Mouse (Mus musculus) gonadal fat pad, adult 2 months (tissue): ENCODE results near the gene Usp21. TPM values are rescaled to one million over a fixed set of nuclear protein-coding genes. Genes with fewer than 3 reads are reported as not detected.

Source experiments
- DNase-seq: peaks from one replicate; pipeline ENCODE4 v3.0.0-alpha.2; 2012; ENCODE audit warnings: low read depth
- polyA plus RNA-seq: library from polyadenylated mRNA; depleted of rRNA; stranded (reverse); fragments of >200 nt; gene quantifications from 2 replicates; pipeline ENCODE4 v1.2.3, GENCODE M21; 2012

Gene Usp21
- polyA plus RNA-seq, 1 experiment, result 36.8 TPM

DNA sequence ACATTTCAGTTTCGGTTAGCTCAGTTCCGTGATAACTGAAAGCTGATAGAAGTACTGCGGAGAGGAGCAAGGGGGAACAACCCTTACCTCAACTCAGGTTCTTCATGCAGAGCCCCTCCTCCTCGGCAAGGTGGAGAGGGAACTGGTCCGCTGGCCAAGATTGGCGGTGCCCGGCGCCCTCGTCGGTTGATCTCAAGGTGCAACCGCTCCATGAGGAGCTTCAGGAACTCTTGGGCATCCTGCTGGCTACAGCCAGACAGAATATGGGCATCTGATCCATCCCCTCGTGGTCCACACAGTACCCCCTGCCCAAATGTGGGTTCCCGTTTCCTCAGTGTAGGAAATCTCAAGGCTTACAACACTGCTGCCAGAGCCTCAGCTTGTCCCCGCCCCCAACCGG lies 3.3 kb downstream of the Usp21 start:
- no peak for DNase-seq

DNA sequence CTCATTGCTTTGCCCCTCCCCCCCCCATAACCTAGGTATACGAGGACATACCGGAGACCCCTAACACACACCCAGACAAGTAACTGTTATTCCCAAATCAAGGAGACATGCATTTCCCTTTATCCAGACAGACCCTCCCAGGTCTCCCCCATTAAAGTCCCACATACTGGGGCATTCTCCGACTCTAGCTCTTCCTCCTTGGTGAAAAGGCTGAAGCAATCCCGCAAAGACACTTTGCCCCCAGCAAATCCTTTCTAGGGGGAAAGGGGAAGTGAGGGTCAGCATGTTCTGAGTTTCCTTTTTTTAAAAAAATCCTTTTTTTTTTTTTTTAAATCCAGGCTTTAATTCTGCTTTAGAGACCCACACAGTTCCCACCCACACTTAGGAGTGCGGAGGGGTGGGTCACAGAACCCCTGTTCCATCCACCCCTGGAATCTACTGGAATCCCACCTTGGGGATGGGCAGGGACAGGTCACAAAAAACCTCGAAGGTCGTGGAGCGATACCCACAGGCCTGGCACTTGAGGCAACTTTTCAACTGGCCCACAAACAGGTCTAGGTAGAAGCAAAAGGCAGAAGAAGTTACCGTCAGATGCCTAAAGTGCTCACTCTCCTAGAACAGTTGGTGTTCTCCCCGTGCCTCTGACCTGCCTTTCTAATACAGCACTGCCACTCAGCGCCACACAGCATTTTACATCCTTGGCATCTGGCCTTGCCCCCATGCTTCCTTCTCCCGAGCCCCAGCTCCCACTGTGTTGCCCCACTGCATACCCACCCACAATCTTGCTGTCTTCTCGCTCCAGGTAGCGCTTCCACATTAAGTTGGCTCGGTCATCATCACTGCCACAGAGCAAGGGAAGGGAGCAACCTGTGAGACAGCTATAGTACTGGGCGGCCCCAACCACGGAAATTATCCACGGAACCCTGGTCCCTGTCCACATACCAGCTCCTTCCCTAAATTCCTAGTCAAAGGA lies 4.3 kb downstream of the Usp21 start:
- no peak for DNase-seq

DNA sequence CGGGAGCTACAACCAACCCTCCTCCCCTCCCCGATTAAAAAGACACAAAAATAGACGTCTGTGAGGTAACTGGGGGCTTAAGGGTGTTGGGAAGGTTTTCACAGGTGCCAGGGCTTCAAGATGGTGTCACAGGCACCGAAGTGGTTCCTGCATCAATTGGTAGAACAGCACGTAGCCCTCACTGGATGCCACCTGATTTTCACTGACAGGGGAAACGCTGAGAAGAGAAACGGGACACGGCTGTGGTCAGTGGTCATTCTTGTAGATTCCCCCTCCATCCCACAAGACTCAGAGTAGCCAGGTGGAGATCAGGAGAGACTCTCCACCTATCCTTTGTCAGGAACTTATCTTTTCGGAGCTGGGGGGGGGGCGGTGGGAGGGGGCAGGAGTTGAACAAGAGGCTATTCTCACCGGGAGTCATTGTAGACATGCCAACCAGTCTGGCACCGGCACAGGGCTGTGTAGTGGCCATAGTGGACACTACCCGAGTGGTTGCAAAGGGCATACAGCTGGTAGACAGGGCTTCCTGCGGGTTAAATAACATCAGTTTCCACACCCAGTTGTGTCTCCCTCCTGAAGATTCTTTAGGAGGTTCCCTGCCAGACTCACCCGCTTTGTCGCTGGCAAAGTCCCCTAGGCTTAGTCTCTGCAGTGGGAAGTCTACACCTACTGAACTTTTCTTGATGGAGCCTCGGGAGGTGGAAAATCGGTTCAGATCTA lies 5.5 kb downstream of the Usp21 start:
- DNase-seq, result no peak

DNA sequence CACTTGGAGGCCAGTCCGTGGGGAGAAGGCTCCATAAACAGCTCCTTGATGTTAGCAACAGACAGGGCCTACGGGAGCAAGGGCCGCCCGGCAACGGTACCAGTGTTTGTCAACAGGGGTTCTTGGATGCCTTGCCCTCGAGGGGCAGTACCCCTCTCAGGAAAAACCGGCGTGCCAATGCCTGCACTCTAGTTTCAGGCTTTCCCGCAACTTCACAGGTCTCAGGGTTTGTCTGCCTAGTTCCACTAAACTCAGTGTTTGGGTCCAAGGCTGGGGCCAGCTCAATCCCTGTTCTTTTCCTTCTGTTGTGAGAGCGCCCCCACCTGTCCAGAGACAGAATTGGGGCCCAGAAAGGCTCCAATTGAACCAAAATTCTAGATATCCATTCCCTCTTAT lies 6.3 kb downstream of the Usp21 start:
- no peak for DNase-seq

DNA sequence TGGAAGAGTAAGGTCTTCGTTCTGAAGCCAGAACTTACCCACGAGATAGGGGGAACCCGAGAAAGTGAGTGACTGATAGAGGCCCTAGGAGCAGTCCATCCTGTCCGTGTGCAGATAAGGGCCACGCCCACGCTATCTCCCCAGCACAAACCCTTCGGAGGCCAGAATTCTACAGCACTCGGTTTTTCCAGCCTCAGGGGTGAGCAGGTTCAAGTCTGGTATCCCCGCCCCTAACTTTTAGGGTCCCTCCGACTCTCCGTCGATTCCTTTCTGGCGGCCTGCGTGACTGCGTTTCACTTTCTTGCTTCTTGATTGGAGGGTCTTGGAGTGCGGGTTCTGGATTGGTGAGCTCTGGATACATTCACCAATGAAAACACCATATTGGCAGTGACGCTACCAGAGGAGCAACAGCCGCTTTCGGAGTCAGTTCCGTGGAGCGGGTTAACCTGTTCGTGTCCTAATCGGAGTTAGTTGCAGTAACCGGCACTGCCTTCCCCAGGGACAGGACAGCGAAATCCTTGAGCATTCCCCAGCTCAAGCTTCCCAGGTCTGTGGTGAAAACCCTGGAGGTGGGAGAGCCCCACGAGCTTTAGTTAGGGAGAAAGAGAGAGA lies 6.8 kb downstream of the Usp21 start, which contains the start of gene Ppox:
Gene Ppox, minus strand, starts transcription at position 271 of the 612 bp plus-strand sequence.
- DNase-seq, result peak; percentile 97

DNA sequence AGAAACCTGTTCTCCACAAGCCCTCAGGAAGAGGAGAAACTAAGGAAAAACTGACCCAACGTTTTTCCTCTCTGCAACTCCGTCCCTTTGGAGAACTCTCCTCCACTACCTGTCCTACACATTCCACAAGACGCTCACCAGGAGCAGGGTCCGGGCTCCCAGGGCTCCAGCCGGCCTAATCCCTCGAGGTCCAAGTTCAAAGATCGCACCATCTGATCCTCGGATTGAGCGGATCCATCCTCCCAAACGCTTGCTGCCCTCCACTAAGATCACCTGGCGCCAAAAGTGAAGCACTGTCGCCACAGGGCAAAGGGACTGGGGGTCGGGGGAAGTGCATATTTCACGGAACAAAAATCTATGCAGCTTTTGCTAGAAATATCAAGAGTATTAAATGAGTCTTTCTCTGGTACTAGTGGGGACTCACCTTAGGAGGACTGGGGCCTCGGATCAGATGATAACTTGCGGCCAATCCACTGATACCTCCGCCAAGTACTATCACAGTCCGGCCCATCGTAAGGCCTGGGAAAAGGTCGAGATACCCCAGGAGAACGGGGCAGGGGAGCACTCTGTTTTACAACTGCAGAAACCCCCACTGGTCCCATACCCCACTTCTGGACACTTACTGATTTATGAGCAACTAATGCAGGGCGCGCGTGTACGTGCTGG lies 7.4 kb downstream of the Usp21 start:
- DNase-seq, result no peak

DNA sequence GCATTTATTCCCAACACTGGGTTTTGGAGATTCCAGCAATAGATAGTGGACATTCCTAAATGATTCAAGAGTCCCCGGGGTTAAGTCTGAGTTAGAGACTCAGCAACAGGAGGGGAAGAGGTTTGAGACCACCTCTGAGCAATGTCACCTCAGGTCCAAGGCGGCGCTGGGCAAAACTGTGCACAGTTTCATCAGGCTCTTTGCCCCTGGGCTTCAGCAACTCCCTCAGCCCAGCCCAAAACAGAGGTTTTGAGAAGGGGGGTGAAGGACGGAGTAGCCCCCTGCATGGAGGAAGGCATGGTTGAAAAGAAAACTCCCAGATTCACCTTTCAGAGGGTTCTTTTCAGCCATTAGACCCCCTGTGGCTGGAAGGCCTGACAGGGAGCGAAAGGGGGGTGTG lies 8.1 kb downstream of the Usp21 start:
- DNase-seq, result no peak

DNA sequence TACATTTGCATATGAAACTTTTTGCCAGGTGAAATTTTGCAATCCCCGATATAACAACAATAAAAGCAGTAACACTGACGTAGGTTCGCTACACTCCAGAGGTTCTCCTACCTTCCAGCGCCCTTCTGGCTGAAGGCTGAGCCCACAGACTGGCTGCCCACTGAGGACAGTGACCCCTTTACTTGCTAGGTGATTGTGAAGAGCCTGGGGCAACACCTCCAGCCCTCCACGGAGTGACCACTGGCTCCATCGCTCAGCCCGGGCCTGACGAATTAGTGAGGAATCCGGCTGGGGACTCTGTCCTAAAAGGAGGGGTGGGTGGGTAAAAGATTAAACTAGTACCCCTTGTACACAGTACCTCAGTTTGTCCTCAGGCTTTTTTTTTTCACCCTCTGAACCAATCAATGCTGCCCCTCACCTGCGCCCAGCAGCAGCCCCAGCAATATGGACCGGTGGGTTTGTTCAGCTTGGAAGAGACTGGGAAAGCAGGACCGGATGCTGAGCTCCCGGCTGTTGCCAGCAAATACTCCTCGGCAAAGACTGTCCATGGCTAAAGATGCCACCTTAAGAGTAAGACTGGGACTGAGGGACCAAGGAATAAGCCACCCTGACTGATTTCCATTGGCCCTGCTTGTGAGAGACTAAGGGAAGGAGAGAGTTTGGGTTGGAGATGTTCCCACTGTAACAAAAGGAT lies 8.6 kb downstream of the Usp21 start:
- no peak for DNase-seq

DNA sequence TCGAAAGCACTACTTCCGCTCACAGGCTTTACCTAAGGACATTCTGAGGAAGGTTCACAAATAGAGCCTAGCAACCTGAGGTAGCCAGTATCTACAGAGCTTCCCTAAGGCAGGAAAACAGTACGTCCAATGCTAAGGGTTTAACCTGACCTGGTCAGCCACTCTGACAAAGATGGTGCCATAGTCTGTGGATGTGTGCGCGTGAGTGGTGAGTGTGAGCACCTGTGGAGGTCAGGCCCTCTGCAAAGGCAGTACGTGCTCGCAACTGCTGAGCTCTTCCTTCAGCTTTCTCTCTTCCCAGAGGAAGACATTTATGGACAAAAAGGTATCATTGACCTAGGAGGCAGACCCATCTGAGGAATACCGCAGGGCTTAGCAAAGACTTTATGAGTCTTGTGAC lies 9.4 kb downstream of the Usp21 start:
- DNase-seq, result no peak

DNA sequence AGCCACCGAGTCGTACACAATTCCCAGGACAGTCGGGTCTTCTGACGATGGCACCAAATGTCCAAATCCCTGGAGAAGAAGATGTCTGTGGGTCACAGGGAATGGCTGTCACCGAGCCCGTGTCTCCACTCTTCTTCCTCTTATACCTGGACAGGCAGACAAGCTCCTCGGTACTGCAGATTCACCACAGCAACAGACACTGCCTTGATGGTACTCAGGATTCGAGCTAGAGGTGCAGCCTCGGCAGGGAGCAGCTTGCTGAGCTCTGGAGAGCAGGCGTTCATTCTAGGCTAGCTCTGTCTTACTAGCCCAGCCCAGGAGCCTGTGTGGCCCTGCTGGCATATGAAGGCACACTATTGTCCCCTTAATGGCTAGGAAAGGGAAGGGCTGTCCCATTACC lies 10.1 kb downstream of the Usp21 start:
- DNase-seq, result no peak

DNA sequence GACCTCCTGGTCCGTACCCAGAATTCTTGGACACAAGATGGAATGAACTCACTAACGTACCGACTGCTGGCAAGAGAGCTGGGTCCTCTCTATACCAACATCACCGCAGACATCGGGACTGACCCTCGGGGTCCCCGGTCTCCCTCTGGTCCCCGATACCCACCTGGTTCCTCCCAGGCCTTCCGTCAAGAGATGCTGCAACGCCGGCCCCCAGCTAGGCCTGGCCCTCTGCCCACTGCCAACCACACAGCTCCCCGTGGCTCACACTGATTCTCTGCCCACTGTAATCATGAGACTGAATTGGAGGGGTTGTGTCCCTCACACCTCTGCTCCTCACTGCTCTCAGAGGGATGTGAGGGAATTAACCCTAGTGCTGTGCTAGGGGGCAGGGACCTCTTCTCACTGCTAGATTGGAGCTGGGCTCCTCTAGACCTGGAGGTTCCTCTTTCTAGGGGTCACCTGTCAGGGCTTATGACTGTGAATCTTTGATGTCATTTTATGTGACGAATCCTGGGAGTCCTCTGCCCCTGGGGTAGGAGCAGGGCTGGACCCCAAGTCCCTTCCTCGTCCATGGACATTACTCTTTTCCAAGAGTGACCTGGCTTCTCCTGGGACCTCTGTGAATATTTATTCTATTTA lies 11.6 kb downstream of the Usp21 start:
- DNase-seq, result no peak

DNA sequence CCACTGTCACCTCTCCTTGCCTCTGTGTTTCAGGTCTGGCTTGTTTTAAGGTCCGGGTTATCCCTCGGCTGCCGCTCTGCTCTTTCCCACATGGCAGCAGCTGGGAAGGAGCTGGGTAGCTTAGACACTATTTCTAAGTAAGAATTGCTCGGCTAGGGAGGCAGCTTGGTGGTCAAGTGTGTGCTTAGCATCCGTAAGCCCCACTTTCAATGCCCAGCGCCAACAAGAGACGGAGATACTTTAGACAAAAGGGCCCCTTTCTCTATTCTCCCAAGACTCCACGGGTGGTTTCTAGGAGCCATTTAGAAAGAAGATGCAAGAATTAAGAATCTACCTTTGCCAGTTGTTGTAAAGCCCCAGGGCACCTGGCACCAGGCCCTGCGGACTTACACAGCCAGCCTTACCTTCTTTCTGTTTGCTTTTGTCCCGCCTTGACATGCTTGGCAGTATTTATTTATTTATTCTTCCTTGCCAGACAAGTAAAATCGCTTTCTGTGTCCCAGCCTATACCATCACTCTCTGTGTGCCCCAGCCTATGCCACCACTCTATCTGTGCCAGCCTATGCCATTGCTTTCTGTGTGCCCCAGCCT lies 12.6 kb downstream of the Usp21 start:
- no peak for DNase-seq

DNA sequence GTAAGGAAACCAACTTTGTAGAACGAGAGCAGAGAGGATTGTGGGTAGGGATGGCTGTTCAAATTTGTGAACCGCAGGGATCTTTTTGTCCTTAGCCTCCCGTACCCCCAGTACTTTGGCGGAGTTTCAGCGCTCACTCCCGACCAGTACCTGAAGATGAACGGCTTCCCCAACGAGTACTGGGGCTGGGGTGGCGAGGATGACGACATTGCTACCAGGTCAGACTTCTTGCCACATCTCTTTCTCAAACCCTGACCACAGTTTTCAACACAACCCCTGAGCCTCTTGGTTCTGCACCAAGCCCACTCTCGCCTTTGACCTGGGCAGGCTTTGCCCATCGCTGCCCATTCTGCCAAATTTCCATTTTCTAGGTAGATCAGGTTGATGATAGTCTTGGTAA lies 13.6 kb downstream of the Usp21 start:
- no peak for DNase-seq

DNA sequence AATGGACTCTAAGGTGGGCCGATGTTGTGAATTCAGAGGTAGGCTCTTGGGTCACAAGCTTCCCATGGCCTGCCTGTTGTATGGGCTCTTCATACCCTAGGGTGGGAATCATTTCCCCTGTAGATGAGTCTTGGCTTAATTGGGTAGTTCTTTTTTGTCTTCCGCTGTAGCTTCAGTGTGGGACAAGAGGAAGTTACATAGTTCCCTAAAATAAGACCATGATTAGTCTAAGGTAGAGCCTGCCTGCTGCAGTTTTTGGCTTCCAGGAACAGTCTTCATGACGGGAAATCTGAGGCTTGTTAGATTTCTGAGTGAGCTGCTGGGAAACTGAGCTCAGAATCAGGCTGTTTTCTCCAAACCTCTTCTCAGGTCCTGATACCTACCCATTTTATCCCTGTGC lies 15.7 kb downstream of the Usp21 start:
- DNase-seq, result no peak

DNA sequence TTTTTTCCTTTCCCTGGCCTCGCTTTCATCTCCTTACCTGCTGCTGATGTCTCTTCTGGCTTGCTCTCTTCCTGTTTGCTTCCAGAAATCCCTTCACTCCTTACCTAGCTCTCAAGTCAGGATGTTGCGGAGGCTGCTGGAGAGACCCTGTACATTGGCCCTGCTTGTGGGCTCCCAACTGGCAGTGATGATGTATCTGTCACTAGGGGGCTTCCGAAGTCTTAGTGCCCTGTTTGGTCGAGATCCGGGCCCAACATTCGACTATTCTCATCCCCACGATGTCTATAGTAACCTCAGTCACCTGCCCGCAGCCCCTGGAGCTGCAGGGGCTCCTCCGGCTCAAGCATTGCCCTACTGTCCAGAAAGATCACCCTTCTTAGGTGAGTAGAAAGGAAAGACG lies 16.2 kb downstream of the Usp21 start:
- no peak for DNase-seq

DNA sequence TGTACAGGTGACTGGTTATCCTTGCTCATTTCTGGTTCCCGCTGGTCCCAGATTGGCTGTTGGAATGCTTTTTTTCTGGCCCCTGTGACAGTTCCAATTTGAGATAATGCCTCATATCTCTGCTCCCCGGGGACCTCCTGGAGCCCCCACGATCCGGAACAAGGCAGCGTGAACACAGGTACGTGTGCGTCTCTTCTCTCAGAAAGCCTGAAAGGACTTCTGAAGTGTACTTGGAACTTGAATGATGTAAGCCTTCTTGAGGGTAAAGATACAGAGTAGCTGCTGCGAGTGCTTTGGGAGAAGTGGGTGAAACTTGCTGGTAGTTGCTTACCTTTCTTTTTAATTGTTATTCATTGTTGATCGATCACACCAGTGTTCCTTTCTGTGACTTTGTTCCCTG lies 16.6 kb downstream of the Usp21 start:
- no peak for DNase-seq

DNA sequence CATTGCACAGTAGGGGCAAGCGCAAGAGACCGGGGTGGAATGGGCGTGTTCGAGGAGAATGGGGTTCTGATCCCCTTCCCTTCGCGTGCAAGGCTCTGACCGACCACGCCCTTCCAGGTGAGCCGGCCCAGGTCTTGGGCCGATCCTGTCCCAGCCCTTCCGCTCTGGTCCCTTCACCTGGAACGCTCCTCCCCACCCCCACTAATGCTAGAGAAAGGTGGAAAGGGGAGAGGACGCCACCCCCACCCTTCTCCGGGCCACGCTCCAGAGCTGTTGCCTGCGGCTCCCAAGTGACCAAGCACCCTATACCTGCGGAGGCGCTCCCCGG lies 17.3 kb downstream of the Usp21 start:
- DNase-seq, result no peak

DNA sequence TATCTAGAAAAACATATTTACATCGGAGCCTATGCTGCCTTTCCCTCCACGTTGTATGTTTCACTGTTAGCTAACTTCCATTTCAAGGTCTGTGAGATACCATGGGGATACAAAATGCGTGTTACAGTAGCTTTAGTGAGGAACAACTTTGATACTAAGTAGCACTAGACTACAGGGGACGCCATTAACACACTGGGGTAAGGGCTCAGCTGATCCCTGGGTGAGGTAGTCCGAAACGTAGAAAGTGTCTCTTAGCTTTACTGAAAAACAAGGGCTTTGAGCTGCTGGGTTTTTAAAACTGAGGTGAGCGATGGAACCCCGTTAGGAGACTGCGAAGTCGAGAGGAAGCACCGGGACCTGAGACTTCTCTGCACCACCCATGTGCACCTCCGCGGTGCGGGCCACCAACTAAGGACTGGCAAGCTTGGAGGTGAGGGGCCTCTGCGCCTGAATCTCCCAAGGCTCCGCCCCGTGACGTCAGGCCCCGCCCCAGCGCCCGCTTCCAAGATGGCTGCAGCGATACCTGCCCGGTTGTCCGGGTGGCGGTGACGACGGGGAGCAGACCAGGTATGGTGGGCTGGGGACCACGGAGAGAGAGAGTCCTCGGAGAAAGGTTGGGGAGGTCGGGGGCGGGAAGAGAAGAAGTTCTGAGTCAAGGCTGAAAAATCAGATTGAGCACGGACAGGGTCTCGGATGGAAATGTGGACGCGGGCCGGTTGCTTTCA lies 17.8 kb downstream of the Usp21 start, which contains the start of gene B4galt3:
Gene B4galt3, plus strand, starts transcription at position 481 of the 725 bp plus-strand sequence.
- no peak for DNase-seq

DNA sequence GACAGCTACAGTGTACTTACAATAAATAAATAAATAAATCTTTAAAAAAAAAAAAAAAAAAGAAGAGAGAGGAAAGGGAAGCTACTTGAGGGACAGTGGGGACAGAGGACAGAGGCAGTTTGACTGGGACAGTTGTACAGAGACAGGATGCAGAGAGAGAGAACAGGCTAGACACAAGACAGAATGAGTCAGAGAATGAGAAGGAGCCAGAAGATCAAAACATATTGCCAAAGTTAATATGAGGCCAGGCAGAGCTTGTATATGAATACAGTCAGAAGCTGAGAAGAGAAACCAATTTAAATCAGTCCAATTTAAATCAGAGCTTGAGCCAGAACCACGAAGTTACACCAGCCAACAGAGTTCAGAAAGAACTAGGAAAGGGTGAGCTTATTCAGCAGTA lies 19.4 kb downstream of the Usp21 start:
- no peak for DNase-seq
